Mouse (Mus musculus) G1E (cell line): ENCODE results near the gene Pelp1.

Experiments
- CTCF ChIP-seq: IDR thresholded peaks from 2 replicates; pipeline ENCODE4 v1.5.1; 2012; ENCODE audit warnings: low read depth, low read length, inconsistent platforms, mixed read lengths
- GATA1 ChIP-seq: IDR thresholded peaks from 2 replicates; pipeline ENCODE4 v1.6.1; 2012; ENCODE audit warnings: borderline replicate concordance, low read length, inconsistent platforms, mixed read lengths
- TAL1 ChIP-seq: conservative IDR thresholded peaks from 2 replicates; pipeline ENCODE4 v1.6.1; 2012; ENCODE audit warnings: low read depth, low read length, inconsistent platforms, mixed read lengths

- no peak for TF ChIP-seq CTCF
- no peak for TF ChIP-seq GATA1
- no peak for TF ChIP-seq TAL1
These were observed 9.7 kb upstream of the Pelp1 start for GRCm38 (mm10) chr11:70419486-70419885.
